Mouse (Mus musculus) regulatory T cell (primary cell): Measurements from ENCODE around the gene Map3k4.

Source experiments
- in situ Hi-C: fragments of 300-600 bp; cut with MboI, MseI; formaldehyde crosslinking; loops from one replicate; pipeline ENCODE4 v1.15.1; 2025; ENCODE audit warnings: high pct_unique_total_duplicates

Map3k4 gene

GRCm38 (mm10) chr17:12318663-12319201 lies at the start of gene Map3k4:
Map3k4 (minus strand) TSS chr17:12318796.
- in situ Hi-C loops = no loop called here

GRCm38 (mm10) chr17:12367373-12367930 lies 48.9 kb upstream of the Map3k4 start:
- in situ Hi-C loops = no loop called here

- in situ Hi-C loops = loop anchor here (5.0 kb wide), 3 partner anchors 52 to 327 kb away; no protein-coding TSS in a partner anchor
These were observed 45.8 kb upstream of the Map3k4 start for GRCm38 (mm10) chr17:12364426-12364735.

- in situ Hi-C loops = loop anchor here (5.0 kb wide), 3 partner anchors 52 to 327 kb away; no protein-coding TSS in a partner anchor
These were observed 45.2 kb upstream of the Map3k4 start for GRCm38 (mm10) chr17:12363601-12364425.

DNA sequence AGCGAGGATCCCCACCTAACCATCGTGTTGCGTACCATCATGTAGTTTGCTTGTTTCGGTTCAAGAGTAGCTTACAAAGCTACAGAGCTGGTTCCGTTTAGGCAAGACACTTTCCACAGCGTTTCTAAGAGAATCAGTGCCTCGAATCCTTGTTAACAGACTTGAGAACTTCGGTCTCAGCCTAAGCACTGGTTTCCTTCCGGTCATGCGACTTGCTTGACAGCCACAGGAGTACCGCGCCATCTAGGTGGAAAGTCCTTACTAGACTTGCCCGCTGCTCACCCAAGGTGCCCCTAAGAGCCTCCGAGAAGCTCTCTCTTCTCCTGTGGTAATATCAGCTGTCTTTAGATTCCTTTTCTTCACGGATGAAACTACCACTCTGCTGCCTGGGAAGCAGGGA lies 41.3 kb upstream of the Map3k4 start:
- in situ Hi-C loops = loop anchor here (5.0 kb wide), 3 partner anchors 48 to 323 kb away; no protein-coding TSS in a partner anchor

GRCm38 (mm10) chr17:12352781-12353180 lies 34.2 kb upstream of the Map3k4 start:
- in situ Hi-C loops = no loop called here

- in situ Hi-C loops = no loop called here
These were observed 33.0 kb upstream of the Map3k4 start for GRCm38 (mm10) chr17:12351564-12351963.

DNA sequence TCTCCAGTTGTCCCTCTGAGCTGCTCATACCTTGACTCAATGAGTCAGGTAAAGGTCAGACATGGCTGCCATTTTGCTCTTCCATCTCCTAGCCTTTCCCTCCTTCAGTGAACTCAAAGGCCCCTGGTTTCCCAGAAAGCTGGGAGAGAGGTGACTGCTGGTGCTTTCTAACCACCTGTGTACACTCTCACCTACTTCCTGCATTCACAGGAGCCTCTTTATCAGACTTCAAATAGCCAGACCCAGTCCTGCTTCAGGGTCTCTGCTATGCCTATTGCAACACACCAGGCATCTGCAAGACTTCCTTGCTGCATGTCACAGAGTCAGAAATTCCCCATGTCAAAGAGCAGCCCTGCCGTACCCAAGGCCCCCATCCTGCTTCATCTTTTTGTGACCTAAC lies 28.9 kb upstream of the Map3k4 start:
- in situ Hi-C loops = no loop called here

- in situ Hi-C loops = no loop called here
These were observed 25.2 kb upstream of the Map3k4 start for GRCm38 (mm10) chr17:12343702-12344376.

GRCm38 (mm10) chr17:12337156-12337555 lies 18.6 kb upstream of the Map3k4 start:
- in situ Hi-C loops = no loop called here

DNA sequence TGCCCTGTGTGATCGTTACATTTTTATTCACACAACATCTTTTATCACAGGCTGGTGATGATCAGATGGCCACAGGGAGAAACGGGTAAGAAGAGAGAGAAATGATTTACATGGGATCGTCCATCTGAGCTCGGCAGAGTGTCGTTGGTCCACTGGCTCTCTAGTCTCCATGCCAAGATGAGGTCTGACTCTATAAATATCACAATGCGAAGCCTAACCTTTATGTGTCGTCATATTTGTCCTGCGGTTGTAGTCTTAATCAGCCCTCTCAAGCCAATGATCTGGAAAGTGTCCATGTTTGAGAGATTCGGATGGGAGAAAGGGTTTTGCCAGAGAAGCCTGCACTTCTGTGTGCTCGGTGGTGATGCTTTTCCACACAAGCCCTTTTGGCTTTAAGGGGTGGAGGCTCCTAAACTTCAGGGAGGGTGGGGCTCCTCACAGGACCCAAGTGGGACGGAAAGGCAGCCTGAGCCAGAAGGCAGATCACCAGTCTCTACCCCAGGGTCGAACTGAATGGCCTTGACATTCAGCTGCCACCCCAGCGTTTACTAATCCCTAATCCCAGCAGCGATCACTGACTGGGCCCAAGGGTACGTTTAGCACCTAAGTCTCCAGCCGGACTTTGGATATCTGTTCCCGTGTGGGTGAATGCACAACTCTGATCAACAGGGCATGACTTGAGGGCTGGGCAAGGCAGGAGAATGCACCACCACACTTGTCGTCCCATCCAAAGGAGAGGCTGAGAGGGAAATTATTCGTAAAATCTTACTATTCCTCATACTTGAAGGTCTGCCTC lies 17.7 kb upstream of the Map3k4 start:
- in situ Hi-C loops = no loop called here

DNA sequence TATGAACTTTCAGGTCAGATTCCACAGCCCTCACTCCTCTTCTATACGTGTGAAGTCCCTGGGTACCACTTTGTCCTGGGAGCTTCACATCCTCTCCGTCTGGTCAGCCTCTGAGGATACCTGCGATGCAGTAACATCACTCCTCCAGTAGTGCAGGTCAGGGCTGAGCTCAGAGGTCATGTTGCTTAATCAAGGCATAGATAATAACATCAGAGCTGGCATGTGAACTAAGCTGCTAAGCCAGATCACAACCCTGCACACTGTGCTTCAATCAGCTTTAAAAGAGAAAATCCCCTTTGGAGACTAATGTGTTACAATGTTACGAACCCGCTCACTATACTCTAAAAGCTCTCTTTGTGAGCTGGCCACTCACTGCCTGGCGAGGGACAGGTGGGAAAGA lies 16.5 kb upstream of the Map3k4 start:
- in situ Hi-C loops = no loop called here

DNA sequence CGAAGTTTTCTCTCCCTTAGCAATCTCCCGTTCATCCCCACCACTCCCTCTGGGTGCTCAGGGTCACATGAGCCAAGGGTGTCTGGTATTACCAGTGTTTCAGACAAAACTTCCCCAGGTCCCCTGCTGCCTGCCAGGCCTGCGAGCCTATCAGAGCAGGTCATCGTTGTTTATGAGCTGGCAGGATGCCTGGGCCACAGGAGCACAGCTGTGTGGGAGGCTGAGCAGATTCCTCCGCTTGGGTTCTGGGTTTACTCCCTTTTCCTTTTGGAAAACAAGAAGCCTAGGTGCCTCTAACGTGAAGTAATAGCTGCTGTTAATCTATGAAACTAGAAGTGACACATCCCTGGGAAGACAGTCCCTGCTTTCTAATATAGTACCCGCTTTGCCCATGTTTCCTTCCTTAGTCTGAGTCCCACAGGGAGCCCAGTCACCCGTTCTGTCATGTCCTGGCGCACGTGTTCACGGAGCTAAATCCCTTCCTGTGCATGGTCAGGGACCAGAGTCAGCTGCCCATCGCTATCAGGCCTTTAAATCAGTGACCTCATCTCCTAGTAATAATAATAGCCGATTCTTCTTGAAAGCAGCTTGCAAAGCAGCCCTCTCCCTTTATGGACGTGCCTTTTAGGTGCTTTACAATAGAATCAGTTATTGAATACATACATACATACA lies 9.4 kb upstream of the Map3k4 start:
- in situ Hi-C loops = no loop called here

- in situ Hi-C loops = no loop called here
These were observed 1.2 kb upstream of the Map3k4 start for GRCm38 (mm10) chr17:12319786-12320185.

- in situ Hi-C loops = no loop called here
These were observed 493 bp downstream of the Map3k4 start for GRCm38 (mm10) chr17:12317954-12318651.

- in situ Hi-C loops = no loop called here
These were observed 1.0 kb downstream of the Map3k4 start for GRCm38 (mm10) chr17:12317607-12317953.

- in situ Hi-C loops = no loop called here
These were observed 2.3 kb downstream of the Map3k4 start for GRCm38 (mm10) chr17:12316251-12316650.

DNA sequence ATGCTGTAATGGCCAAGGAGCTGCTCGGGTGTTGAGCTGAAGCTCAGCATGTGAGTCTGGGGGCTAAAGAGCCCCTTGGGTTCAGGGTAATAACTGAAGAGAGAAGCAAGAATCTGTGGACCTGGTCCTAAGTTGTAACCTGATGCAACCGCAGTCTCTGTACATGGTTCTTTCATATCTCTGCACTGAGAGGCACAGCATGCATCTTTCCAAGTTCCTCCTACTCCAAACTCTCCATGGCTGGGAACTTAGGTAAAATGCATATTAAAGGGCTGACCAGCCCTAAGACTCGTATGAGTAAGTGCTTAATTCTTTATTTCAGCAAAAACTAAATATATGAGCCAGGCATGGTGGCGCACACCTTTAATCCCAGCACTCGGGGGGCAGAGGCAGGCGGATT lies 6.3 kb downstream of the Map3k4 start:
- in situ Hi-C loops = loop anchor here (5.0 kb wide), 1 partner anchor 50 kb away; no protein-coding TSS in a partner anchor

- in situ Hi-C loops = no loop called here
These were observed 9.1 kb downstream of the Map3k4 start for GRCm38 (mm10) chr17:12309493-12309892.

DNA sequence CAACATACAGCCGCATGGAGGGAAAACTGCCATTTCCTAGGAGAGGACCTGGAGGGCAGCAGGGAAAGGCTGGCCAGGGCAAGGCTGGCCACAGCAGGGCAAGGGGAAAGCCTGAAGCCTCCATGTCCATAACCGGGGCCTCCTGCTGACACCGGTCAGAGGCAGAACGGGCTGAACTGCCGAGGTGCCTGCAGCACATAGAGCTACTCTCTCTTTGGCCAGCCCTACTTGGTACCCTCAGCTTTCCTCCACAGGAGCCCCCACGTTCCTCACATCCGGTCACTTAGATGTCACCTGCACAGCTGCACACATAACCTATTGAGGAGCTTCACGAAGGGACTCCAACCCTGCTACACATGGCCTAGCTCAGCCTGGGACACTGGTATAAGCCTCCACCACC lies 9.5 kb downstream of the Map3k4 start:
- in situ Hi-C loops = no loop called here
